Mouse (Mus musculus): ENCODE data around the gene Dysf.
"Not testable (repeated sequence)": the region's sequence is repeated elsewhere in the genome, so short reads cannot be mapped to it uniquely, and the experiment has no call there.

Gene Dysf

DNA sequence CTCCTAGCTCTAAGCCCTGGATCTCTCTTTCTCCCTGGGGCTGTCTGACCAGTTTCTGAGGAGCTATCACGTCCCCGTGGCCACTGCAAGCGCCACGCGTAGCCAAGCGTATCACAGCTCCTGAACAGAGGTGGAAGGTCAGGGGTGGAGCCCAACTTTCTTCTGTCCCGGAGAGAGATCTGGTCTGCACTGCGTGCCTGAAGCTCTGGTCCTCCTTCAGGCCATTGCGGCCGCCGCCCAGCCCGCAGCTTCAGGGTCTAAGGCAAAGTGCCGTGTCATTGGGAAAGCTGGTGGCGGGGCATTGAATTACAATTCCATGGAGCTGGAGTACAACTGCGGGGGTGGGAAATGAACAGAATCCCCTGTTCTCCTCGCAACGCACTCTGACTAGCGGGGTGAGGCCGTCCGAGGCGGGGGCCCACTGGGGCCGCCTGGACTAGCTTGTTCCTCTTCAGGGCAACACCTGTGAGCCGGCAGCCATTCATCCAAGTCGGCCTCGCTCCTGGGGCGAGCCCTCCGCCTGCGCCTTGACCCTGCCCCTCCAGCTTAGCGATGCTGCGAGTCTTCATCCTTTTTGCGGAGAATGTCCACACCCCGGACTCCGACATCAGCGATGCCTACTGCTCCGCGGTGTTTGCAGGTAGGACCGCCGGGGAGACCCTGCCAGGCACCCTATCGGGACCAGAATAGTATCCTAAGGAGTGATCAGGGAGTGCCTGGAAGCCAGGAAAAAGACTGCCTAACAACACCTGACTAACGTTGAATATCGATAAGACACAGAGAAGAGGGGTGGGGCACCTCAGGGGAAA is at the start of gene Dysf:
Dysf (plus strand) TSS at position 228 of the 809 bp plus-strand sequence.
- in situ Hi-C loops (cut with MboI; ENCODE audit: unreplicated experiment in 2 of 2) = no loop called here

GRCm38 (mm10) chr6:83987642-83988041 is 20.7 kb upstream of the Dysf start:
- in situ Hi-C loops (cut with MboI; ENCODE audit: unreplicated experiment in 2 of 2) = no loop called here

DNA sequence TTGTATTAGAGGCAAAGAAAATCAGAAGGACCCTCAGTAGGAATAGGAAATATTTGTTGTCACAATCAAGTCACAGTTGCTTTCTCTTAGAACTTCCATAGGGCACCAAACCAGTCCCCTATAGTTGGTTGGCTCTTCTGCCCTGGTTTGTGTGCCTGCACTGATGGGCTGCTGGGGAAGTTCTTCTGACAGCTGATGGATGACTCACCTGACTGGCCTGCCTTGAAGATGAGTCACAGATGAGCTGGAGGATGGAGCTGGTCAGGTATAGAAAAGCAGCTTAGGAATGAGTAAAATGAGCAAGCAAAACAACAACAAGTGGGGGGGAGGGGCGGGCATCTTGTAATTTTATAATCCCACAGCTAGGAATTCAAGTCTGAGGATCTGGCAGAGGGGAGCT is 5.7 kb upstream of the Dysf start:
- in situ Hi-C loops (cut with MboI; ENCODE audit: unreplicated experiment in 2 of 2) = no loop called here

DNA sequence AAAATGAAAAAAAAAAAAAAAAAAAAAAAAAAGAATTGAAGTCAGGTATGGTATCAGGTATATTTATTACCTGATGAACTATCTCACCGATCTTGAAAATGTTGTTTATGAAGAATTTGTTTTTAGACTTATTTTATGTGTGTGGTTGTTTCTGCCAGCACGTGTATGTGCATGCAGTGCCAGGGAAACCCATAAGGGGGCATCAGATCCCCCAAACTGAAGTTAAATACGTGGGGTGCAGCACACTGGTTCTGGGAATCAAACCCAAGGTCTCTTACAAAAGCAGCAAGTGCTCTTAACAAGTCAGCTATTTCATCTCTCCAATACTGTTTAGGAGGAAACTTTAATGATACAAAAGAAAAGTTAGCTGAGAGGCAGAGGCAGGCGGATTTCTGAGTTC is 4.1 kb upstream of the Dysf start:
- in situ Hi-C loops (cut with MboI; ENCODE audit: unreplicated experiment in 2 of 2) = no loop called here

DNA sequence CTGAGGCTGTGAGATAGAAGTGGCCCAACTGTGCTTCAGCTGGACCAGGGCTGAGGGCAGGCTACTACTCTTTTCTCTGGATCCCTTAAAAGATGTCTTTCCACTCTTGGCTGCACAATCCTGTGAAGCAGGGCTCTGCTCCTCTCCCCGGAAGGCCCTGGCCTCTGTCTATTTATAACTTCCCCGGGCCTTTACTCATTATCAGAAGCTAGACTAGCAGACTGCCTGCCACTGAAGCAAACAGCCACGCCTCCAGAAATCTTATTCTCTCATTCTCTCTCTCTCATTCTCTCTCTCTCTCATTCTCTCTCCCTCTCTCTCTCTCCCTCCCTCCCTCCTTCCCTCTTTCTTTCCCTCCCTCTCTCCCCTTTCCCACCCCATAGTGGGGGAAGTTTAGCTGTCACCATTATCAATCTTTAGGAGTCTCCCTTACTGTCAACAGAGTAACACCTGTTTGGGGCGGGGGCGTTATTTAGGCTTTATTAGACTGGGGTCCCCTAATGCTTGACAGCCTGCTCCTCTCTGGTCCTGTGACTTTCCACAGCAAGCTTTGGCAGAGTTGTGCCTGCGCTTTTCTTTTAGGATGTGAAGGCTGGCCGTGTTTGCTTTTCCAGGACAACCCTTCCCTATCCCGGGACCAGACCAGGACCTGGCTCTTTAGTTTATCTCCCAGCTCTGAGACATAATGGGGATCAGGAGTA is 932 bp downstream of the Dysf start:
- in situ Hi-C loops (cut with MboI; ENCODE audit: unreplicated experiment in 2 of 2) = no loop called here

DNA sequence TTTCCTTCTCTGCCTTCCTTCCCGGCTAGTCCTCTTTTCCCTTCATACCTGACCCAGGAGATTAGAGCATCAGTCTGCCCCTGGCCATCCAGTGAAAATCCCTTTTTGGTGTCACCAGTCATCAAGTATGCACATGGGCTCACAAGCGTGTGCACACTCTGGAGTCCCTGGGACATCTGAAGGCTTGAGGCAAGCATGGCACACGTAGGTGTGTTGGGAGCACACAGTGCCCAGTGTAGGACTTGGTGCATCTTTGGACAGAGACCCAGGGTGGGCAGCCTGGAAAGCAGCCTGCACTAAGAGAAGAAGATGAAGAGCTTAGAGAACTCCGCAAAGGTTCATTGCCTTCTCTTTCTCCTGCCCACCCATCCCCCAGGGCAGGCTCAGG is 1.5 kb downstream of the Dysf start:
- in situ Hi-C loops (cut with MboI; ENCODE audit: unreplicated experiment in 2 of 2) = no loop called here

DNA sequence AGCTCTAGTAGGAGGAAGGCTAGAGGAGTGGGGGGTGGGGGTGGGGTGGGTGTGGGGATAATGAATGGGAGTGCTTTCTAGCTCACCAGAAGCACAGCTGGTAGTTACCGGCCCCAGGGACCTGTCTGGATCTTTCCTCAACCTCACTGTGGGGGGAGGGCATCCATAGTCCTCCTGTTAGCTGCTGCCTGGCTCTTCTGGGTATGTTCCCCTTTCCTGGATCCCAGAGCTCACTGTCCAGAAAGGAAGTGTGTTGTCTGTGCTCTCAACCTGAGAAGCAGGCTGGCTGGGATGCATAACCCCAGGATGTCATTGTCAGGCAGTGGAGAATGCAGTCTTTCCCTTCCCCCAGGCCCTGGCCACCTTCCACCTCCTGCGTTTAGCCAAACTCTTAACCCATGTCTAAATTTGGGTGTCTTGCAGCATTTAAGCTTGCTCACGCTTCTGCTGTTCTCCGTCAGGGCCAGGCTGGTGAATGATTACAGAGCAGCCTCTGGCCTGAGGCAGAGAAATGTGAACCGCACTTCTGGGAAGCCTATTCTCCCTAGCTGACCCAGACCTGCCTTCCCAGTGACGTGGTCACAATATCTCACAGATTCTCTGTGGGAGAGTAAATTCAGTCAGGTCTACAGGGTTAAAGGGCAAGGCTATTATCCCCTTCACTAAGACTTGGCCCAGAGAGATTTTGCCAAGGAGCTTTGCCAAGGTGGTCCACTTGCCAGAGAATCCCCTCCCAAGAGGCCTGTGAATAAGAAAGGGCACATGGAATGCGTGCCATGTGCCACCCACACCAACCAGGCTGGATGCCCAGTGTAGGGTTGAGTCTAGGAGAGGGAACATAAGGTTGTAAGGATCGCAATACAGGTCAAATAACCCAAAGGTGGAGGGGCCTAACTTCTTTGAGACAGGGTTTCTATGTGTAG is 2.2 kb downstream of the Dysf start:
- in situ Hi-C loops (cut with MboI; ENCODE audit: unreplicated experiment in 2 of 2) = no loop called here

DNA sequence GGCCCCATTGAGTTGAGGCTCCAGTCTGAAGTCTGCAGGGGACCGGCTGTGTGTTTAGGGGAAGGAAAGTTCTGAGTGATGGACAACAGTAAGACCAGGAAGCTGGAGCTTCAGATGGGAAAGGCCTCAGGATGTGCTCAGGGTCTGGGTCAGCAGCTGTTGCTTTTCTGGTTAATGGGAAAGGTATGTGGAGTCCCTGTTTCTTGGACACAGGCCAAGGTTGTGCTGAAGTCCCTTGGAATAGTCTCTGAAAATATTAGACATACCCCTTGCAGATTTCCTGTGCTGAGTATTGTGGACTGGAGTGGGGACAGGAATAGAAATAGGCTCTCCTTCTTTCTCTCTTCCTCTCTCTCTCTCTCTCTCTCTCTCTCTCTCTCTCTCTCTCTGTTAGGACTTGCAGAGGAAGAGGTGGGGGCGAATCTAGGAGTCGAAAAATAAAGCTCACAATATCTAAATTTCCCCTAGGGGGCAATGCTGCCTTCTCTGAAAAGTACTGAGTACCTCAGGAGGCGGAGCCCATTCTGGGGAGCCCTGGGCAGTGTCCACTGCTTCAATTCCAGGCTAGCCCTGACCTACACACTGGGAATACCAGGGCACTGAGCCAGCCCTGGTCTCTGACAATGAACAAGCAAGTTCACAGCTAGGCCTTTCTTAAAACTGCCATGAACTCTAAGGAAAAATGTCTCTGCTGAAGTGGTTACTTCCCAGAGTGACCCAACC is 6.7 kb downstream of the Dysf start:
- in situ Hi-C loops (cut with MboI; ENCODE audit: unreplicated experiment in 2 of 2) = not testable (repeated sequence)

GRCm38 (mm10) chr6:84016851-84017250 is 8.5 kb downstream of the Dysf start:
- in situ Hi-C loops (cut with MboI; ENCODE audit: unreplicated experiment in 2 of 2) = no loop called here

DNA sequence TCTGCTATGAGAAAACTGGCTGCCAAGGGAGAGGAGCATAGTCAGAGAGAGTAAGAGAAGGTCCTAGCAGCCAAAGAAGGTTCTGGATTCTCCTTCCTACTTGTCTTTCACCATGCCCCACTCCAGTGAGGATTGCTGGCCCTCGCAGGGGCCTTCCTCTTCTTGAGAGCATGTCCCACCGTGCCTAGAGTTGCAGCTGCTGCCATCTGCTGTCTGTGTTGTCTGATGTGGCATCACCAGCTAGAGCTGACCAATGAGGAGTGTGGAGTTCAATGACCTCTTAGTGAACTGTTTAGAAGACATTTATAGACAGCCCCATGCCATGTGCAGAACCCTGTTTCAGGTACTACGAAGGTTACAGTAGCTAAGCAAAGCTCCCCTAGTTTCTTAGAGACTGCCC is 9.0 kb downstream of the Dysf start:
- in situ Hi-C loops (cut with MboI; ENCODE audit: unreplicated experiment in 2 of 2) = no loop called here

DNA sequence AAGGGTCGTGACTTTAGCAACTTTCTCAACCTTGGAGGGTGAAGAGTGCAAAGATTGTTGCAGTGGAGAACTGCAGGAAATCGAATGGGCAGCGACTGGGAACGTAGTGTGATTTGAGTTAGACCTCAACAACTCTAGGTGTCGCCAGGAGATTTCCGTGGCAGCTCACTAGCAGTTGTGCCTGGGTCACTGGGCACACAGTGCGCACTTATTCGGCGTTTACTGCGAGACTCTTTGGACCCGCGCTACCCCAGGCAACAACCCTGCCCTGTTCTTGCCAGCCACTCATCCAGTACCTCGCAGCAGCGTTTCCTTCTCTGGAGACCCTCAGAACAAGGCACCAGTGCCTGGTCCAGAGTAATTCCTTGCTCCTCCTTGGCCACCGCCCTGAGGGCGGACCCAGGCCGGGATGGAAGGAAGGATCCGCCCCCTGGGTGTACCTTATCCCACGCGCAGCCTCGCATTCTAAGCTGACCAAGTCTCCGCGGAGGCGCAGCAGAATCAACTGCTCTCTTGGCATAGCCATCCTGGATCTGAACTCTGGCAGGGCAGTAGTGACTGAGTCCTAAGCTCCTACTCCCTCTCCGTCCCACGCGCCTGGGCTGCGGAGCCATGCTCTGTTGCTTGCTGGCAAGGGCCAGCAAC is 10.6 kb downstream of the Dysf start:
- in situ Hi-C loops (cut with MboI; ENCODE audit: unreplicated experiment in 2 of 2) = no loop called here

GRCm38 (mm10) chr6:84020002-84020401 is 11.6 kb downstream of the Dysf start:
- in situ Hi-C loops (cut with MboI; ENCODE audit: unreplicated experiment in 2 of 2) = no loop called here

- in situ Hi-C loops (cut with MboI; ENCODE audit: unreplicated experiment in 2 of 2) = no loop called here
These were observed 13.6 kb downstream of the Dysf start for GRCm38 (mm10) chr6:84021990-84022389.

DNA sequence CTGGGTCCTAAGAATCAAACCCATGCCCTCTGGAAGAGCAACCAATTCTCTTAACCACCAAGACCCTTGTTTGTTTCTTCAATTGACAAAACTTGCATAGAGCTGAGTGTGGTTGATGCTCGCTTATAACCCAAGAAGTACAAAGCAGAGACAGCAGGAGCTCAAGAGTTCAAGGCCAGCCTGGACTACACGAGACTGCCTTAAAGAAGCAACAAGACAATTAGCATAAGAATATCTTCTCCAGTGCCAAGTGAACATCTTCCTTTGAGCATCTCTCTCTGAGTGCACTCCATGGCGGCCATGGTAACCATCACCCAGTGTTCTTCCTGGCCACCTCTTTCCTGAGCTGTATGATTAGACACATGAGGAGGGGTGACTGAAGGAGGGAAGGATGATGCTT is 17.2 kb downstream of the Dysf start:
- in situ Hi-C loops (cut with MboI; ENCODE audit: unreplicated experiment in 2 of 2) = no loop called here

- in situ Hi-C loops (cut with MboI; ENCODE audit: unreplicated experiment in 2 of 2) = no loop called here
These were observed 20.4 kb downstream of the Dysf start for GRCm38 (mm10) chr6:84028791-84029190.

DNA sequence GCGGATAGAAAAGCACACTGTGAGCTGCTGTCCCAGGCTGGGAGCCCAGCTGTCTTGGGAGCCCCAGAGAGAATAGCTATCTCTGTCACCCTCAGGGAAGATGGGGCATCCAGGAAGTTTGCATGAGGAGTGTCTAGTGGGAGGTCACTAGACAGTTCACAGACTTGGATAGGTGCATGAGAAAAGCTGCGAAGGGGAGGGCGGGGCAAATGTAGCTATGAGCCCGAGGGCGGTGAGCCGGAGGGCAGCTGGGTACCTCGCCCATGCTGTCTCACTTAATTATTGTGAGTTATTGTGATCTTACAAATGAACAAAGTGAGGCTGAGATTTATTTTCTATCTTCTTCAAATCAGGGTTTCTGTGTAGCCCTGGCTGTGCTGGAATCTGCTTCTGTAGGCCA is 21.4 kb downstream of the Dysf start:
- in situ Hi-C loops (cut with MboI; ENCODE audit: unreplicated experiment in 2 of 2) = no loop called here

GRCm38 (mm10) chr6:84032516-84032915 is 24.1 kb downstream of the Dysf start:
- in situ Hi-C loops (cut with MboI; ENCODE audit: unreplicated experiment in 2 of 2) = not testable (repeated sequence)

DNA sequence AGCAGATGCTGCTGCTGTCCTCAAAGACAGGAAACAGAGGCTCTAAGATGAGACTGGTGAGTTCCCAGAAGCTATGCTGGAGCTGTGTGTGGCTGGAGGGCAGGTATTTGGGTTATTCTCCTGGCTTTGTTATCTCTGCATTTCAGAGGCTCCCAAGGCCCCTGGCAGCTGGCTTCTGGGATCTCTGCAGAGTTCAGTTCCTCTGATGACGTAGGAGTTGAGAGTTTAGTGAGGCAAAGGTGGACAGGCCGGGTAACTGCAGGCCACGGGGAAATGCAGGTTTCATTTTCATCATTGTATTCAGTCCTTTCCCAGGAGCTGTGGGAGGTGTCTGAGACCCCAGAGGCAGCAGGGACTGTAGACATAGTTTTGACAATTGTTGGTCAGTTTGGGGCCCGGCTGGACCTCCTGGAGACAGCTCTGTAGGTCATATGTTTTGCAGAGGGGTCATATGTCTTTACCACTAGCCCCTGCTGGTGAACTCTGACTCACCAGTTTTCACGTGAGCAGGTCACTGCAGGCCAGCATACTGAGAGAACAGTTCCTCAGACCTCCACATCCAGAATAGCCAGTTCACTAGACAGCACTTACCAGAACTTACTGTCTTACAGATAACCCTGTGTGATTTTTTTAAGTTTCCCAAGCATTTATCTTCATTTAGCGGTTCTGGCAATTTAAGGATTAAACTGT is 35.0 kb downstream of the Dysf start:
- in situ Hi-C loops (cut with MboI; ENCODE audit: unreplicated experiment in 2 of 2) = no loop called here

- in situ Hi-C loops (cut with MboI; ENCODE audit: unreplicated experiment in 2 of 2) = no loop called here
These were observed 36.3 kb downstream of the Dysf start for GRCm38 (mm10) chr6:84044679-84045078.

Measured in v-Abl transformed pro-B cells (cell line).